ENCODE assay signal across 10 mouse cellular contexts in the genomic region with DNA sequence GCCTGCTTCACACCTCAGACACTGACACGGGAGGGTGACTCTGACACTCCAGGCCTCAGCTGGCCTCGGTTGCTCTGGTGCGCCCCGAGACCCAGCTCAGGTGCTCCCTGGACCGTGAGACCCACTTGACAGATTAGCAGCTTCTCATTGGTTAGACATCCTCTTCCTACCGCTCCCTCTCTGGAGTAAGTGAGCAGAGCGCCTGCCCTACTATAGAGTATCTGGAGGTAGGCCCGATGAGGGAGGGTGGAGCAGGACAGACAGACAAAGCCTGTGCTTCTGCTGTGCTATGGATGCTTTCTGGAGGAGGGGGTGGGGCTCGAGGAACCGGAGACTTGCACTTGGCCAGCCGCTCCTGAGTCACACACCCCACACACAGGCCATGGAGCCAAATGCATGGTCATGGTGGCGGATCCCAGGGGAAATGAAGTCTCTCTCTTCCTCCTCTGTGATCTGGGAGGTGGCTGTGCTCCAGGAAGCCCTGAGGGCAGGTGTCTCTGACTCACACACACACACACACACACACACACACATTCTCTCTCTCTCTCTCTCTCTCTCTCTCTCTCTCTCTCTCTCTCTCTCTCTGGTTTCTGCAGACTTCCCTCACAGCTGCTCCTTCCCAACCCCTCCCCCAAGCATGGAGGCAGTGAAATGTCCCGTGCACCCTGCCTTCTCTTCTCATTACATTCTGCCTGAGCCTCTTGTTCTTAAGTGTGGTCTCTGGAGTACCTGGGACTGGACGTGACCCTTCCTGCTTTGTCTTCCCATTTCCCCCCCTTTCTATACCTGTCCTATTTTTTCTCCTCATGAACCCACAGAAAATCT. TPM values are rescaled to one million over a fixed set of nuclear protein-coding genes. Genes with fewer than 3 reads are reported as not detected.
DNase-seq lines count a peak whose midpoint lies in the region; ATAC-seq and TF ChIP-seq lines count a peak whose summit lies in the region.
"Had no signal": no experiment of that assay in that cellular context is flagged by ENCODE, and none has a peak within 500 bp of the region (broad histone marks: within the 10 kb centered on the region; RNA-seq: fewer than 3 reads in every experiment).

No protein-coding gene starts in this region.

- WGBS in kidney, adult 2 months = 59% methylated on average over 14 of the region's 14 CpGs

- no peak for TF ChIP-seq CTCF in kidney, adult 2 months (conservative IDR thresholded peaks at IDR 0.05; ENCODE audit: insufficient read depth, insufficient read length, low read depth, low read length)

- no peaks in the 10 kb centered on the region for H3K4me1 ChIP-seq in kidney, adult 2 months (ENCODE audit: control insufficient read depth, insufficient read depth, low read length)

- peak; percentile 15 for DNase-seq in kidney, adult 2 months
- no peak for DNase-seq in kidney, postnatal 14 days
- DNase-seq in NIH3T3 (ENCODE audit: low read depth) = peak; percentile 97
- DNase-seq in gastrocnemius, postnatal 25 days = peak; percentile 52
- peak; percentile 13 to 15 for DNase-seq in kidney, postnatal 36 days
- no peak for DNase-seq in cerebellum, adult 18-20 months
- DNase-seq in right cerebral cortex, postnatal 25 days = no peak
- DNase-seq: lung, postnatal 14 days had no signal

- H3K27ac ChIP-seq in kidney, adult 2 months (ENCODE audit: insufficient read depth, low read depth, low read length) = no peak overlapping the region

- no peaks in the 10 kb centered on the region for H3K36me3 ChIP-seq in kidney, adult 2 months (ENCODE audit: control insufficient read depth, insufficient read depth, low read length)

- H3K27me3 ChIP-seq in kidney, adult 2 months (replicated peaks; ENCODE audit: control insufficient read depth, insufficient read depth, low read length) = no peaks in the 10 kb centered on the region

- TF ChIP-seq POLR2A in kidney, adult 2 months (IDR thresholded peaks at IDR 0.05; ENCODE audit: low read depth, low read length) = no peak

- no peak for ATAC-seq in monocyte, adult 5-6 weeks (replicated peaks; ENCODE audit: insufficient number of reproducible peaks, low FRiP score, low TSS enrichment, poor library complexity, severe bottlenecking)

- H3K4me3 ChIP-seq in kidney, adult 2 months (ENCODE audit: insufficient read depth, low read depth, low read length) = no peak overlapping the region

RNA-seq across cellular contexts. Expression of gene Atp2c2, which starts 9.3 kb away (rescaled TPM):
- polyA plus RNA-seq in kidney, adult 2 months (2012; rRNA removed) = 0.24 and 0.52 TPM in 2 replicates
- under 1 TPM in 1 of 2 experiments, not detected in 1; 0.13 TPM for total RNA-seq in gastrocnemius, postnatal 25 days (2021)
- total RNA-seq in monocyte, adult 5-6 weeks (2017) = not detected in 3 replicates

RNA-seq across cellular contexts. Expression of gene Wfdc1, which starts 42.9 kb away (rescaled TPM):
- 8.4 and 11.8 TPM in 2 replicates for polyA plus RNA-seq in kidney, adult 2 months (2012; rRNA removed)
- total RNA-seq in gastrocnemius, postnatal 25 days (2021) = 100 to 1,000 TPM in 1 of 2 experiments, 10 to 100 TPM in 1; 74.0 to 104 TPM
- not detected in 3 replicates for total RNA-seq in monocyte, adult 5-6 weeks (2017)
- total RNA-seq: MEL had no signal

Comparison
In these comparisons a context has a peak if more than half of its experiments do, and no peak if none do; other contexts are left out.
1. DNase-seq: peak in kidney, adult 2 months (single experiment), NIH3T3 (single experiment), gastrocnemius, postnatal 25 days (single experiment) and kidney, postnatal 36 days (2 of 2); none in kidney, postnatal 14 days (single experiment), cerebellum, adult 18-20 months (0 of 2) and right cerebral cortex, postnatal 25 days (single experiment).
2. RNA of gene Wfdc1, which starts 42.9 kb away (total RNA-seq): 74.0 to 104 TPM in gastrocnemius, postnatal 25 days; not detected in monocyte, adult 5-6 weeks; every median in the first group is over 10 times any median in the second.